In genomic region chr7:89555170-89555569, GRCm38 (mm10) we compare ENCODE assay signal across 19 mouse cellular contexts. TPM values are rescaled to one million over a fixed set of nuclear protein-coding genes. Genes with fewer than 3 reads are reported as not detected.
DNase-seq lines count a peak whose midpoint lies in the region; ATAC-seq and TF ChIP-seq lines count a peak whose summit lies in the region.
"Had no signal": no experiment of that assay in that cellular context is flagged by ENCODE, and none has a peak within 500 bp of the region (broad histone marks: within the 10 kb centered on the region; RNA-seq: fewer than 3 reads in every experiment).

No protein-coding gene starts in this region.

- WGBS in forebrain, embryonic 11.5 days: 49% methylated on average over 4 of the region's 4 CpGs
- WGBS in forebrain, embryonic 15.5 days: 30% methylated on average over 4 of the region's 4 CpGs
- WGBS in lung, embryonic 15.5 days: 46% methylated on average over 4 of the region's 4 CpGs
- WGBS in lung, adult 2 months: 73% methylated on average over 4 of the region's 4 CpGs
- 29% methylated on average over 4 of the region's 4 CpGs for WGBS in hindbrain, embryonic 16.5 days
- 31% methylated on average over 4 of the region's 4 CpGs for WGBS in midbrain, embryonic 15.5 days

- no peaks in the 10 kb centered on the region for H3K36me3 ChIP-seq in forebrain, embryonic 11.5 days (ENCODE audit: control insufficient read depth, insufficient read depth, low read length)
- H3K36me3 ChIP-seq in forebrain, embryonic 15.5 days: no peaks in the 10 kb centered on the region
- no peaks in the 10 kb centered on the region for H3K36me3 ChIP-seq in lung, embryonic 15.5 days
- H3K36me3 ChIP-seq in hindbrain, embryonic 16.5 days (ENCODE audit: control insufficient read depth, insufficient read depth, low read length): no peaks in the 10 kb centered on the region
- no peaks in the 10 kb centered on the region for H3K36me3 ChIP-seq in midbrain, embryonic 15.5 days (replicated peaks)
- H3K36me3 ChIP-seq: embryonic facial prominence, embryonic 15.5 days; liver, embryonic 15.5 days had no signal

- H3K9ac ChIP-seq in forebrain, embryonic 11.5 days (ENCODE audit: low read length): no peak overlapping the region
- H3K9ac ChIP-seq in forebrain, embryonic 15.5 days (replicated peaks): no peak overlapping the region
- H3K9ac ChIP-seq in lung, embryonic 15.5 days: no peak overlapping the region
- H3K9ac ChIP-seq in hindbrain, embryonic 16.5 days (ENCODE audit: low read depth, low read length): no peak overlapping the region
- H3K9ac ChIP-seq in midbrain, embryonic 15.5 days: no peak overlapping the region
- H3K9ac ChIP-seq: embryonic facial prominence, embryonic 15.5 days; liver, embryonic 15.5 days had no signal

- no peaks in the 10 kb centered on the region for H3K27me3 ChIP-seq in forebrain, embryonic 11.5 days (ENCODE audit: control insufficient read depth, insufficient read depth, low read length)
- H3K27me3 ChIP-seq in forebrain, embryonic 15.5 days: no peaks in the 10 kb centered on the region
- no peaks in the 10 kb centered on the region for H3K27me3 ChIP-seq in lung, embryonic 15.5 days
- no peaks in the 10 kb centered on the region for H3K27me3 ChIP-seq in hindbrain, embryonic 16.5 days (replicated peaks; ENCODE audit: control insufficient read depth, insufficient read depth, low read length)
- H3K27me3 ChIP-seq in midbrain, embryonic 15.5 days (replicated peaks): no peaks in the 10 kb centered on the region
- H3K27me3 ChIP-seq: CH12.LX; embryonic facial prominence, embryonic 15.5 days; liver, embryonic 15.5 days had no signal

- TF ChIP-seq POLR2A in lung, adult 2 months (IDR thresholded peaks at IDR 0.05; ENCODE audit: borderline replicate concordance, extremely low read depth, low read depth, low read length): no peak

- no peak for TF ChIP-seq CTCF in lung, adult 2 months (IDR thresholded peaks at IDR 0.05; ENCODE audit: insufficient read depth, low read length)

- DNase-seq in forebrain, embryonic 11.5 days (ENCODE audit: low spot score): no peak
- DNase-seq in lung, adult 2 months: no peak
- DNase-seq in heart, adult 9 months (ENCODE audit: low spot score in 2 of 2): no peak
- no peak for DNase-seq in cerebellum, postnatal 4 days (ENCODE audit: low spot score in 2 of 2)
- DNase-seq: adrenal gland, adult 8-10 months; cerebellum, adult 18-20 months; gastrocnemius, postnatal 10 days; heart, adult 2 months; kidney, adult 8-10 months; kidney, postnatal 4 days; spleen, adult 18-20 months had no signal

- H3K9me3 ChIP-seq in forebrain, embryonic 11.5 days (ENCODE audit: control insufficient read depth, low read length): no peaks in the 10 kb centered on the region
- no peaks in the 10 kb centered on the region for H3K9me3 ChIP-seq in forebrain, embryonic 15.5 days
- H3K9me3 ChIP-seq in lung, embryonic 15.5 days: no peaks in the 10 kb centered on the region
- H3K9me3 ChIP-seq in hindbrain, embryonic 16.5 days (ENCODE audit: control insufficient read depth, low read length): no peaks in the 10 kb centered on the region
- H3K9me3 ChIP-seq in midbrain, embryonic 15.5 days: no peaks in the 10 kb centered on the region
- H3K9me3 ChIP-seq: embryonic facial prominence, embryonic 15.5 days; liver, embryonic 15.5 days; megakaryocyte, embryonic 14.5 days had no signal

- no peak overlapping the region for H3K27ac ChIP-seq in forebrain, embryonic 11.5 days (ENCODE audit: low read depth, low read length)
- H3K27ac ChIP-seq in forebrain, embryonic 15.5 days (replicated peaks): no peak overlapping the region
- H3K27ac ChIP-seq in lung, embryonic 15.5 days: no peak overlapping the region
- no peak overlapping the region for H3K27ac ChIP-seq in hindbrain, embryonic 16.5 days (ENCODE audit: low read depth, low read length)
- no peak overlapping the region for H3K27ac ChIP-seq in midbrain, embryonic 15.5 days
- H3K27ac ChIP-seq: embryonic facial prominence, embryonic 15.5 days; heart, adult 2 months; liver, embryonic 15.5 days had no signal

- no peak overlapping the region for H3K4me2 ChIP-seq in forebrain, embryonic 11.5 days (ENCODE audit: low read depth, low read length, severe bottlenecking)
- H3K4me2 ChIP-seq in forebrain, embryonic 15.5 days (replicated peaks): no peak overlapping the region
- no peak overlapping the region for H3K4me2 ChIP-seq in lung, embryonic 15.5 days
- no peak overlapping the region for H3K4me2 ChIP-seq in hindbrain, embryonic 16.5 days (ENCODE audit: low read length)
- H3K4me2 ChIP-seq in midbrain, embryonic 15.5 days: no peak overlapping the region
- H3K4me2 ChIP-seq: embryonic facial prominence, embryonic 15.5 days; liver, embryonic 15.5 days had no signal

- ATAC-seq in forebrain, embryonic 11.5 days (replicated peaks; ENCODE audit: low FRiP score): peak; percentile 61
- no peak for ATAC-seq in forebrain, embryonic 15.5 days (replicated peaks)
- peak; percentile 74; the same call in 1 of the 2 replicates for ATAC-seq in lung, embryonic 15.5 days (ENCODE audit: borderline replicate concordance, extremely low read depth, low FRiP score, low TSS enrichment)
- ATAC-seq in hindbrain, embryonic 16.5 days: peak; percentile 40; the same call in 1 of the 2 replicates
- ATAC-seq in midbrain, embryonic 15.5 days (replicated peaks): peak; percentile 80

- H3K4me1 ChIP-seq in forebrain, embryonic 11.5 days (replicated peaks; ENCODE audit: control insufficient read depth, insufficient read depth, low read length): no peaks in the 10 kb centered on the region; the same call in 1 of the 2 replicates
- no peaks in the 10 kb centered on the region for H3K4me1 ChIP-seq in forebrain, embryonic 15.5 days
- peaks cover 5% of the 10 kb centered on the region; the same call in 1 of the 2 replicates for H3K4me1 ChIP-seq in lung, embryonic 15.5 days
- no peaks in the 10 kb centered on the region for H3K4me1 ChIP-seq in lung, adult 2 months (ENCODE audit: control insufficient read depth, insufficient read depth, low read length)
- H3K4me1 ChIP-seq in hindbrain, embryonic 16.5 days (ENCODE audit: control insufficient read depth, insufficient read depth, low read depth, low read length): no peaks in the 10 kb centered on the region
- H3K4me1 ChIP-seq in midbrain, embryonic 15.5 days: no peaks in the 10 kb centered on the region
- H3K4me1 ChIP-seq: liver, embryonic 15.5 days; megakaryocyte, embryonic 14.5 days had no signal

- H3K4me3 ChIP-seq in forebrain, embryonic 11.5 days (ENCODE audit: low read depth, low read length): no peak overlapping the region
- H3K4me3 ChIP-seq in forebrain, embryonic 15.5 days: no peak overlapping the region
- no peak overlapping the region for H3K4me3 ChIP-seq in lung, embryonic 15.5 days
- no peak overlapping the region for H3K4me3 ChIP-seq in lung, adult 2 months (replicated peaks; ENCODE audit: extremely low read depth, low read depth, low read length)
- no peak overlapping the region for H3K4me3 ChIP-seq in hindbrain, embryonic 16.5 days (ENCODE audit: low read length)
- no peak overlapping the region for H3K4me3 ChIP-seq in midbrain, embryonic 15.5 days
- H3K4me3 ChIP-seq: embryonic facial prominence, embryonic 15.5 days; heart, adult 2 months; liver, embryonic 15.5 days; megakaryocyte, embryonic 14.5 days had no signal

RNA-seq across cellular contexts. Expression of gene Prss23, which starts 28.2 kb away (rescaled TPM):
- 31.7 and 32.3 TPM in 2 replicates for polyA plus RNA-seq in forebrain, embryonic 11.5 days (2014; fragmentation: Nextera tagmentation; extraction: Ambion mirVana)
- 10.6 and 12.5 TPM in 2 replicates for polyA plus RNA-seq in forebrain, embryonic 15.5 days (2015; fragmentation: Nextera tagmentation; extraction: Ambion mirVana)
- polyA plus RNA-seq in lung, embryonic 15.5 days (2015; fragmentation: Nextera tagmentation; extraction: Ambion mirVana): 42.4 and 46.3 TPM in 2 replicates
- 91.3 and 104 TPM in 2 replicates for polyA plus RNA-seq in lung, adult 2 months (2012; rRNA removed)
- polyA plus RNA-seq in hindbrain, embryonic 16.5 days (2015; fragmentation: Nextera tagmentation; extraction: Ambion mirVana): 17.3 and 17.7 TPM in 2 replicates
- polyA plus RNA-seq in midbrain, embryonic 15.5 days (2015; fragmentation: Nextera tagmentation; extraction: Ambion mirVana): 12.0 and 12.6 TPM in 2 replicates
